Mouse (Mus musculus) midbrain, embryonic 14.5 days (tissue): ENCODE results near the gene Cbarp. TPM values are rescaled to one million over a fixed set of nuclear protein-coding genes. Genes with fewer than 3 reads are reported as not detected.

Experiments used
- ATAC-seq: fragments of 200-750 bp; cut with Nextera tagmentation; 2 replicates; pipeline ENCODE4 v1.8.0; 2017; ENCODE audit warnings: moderate number of reproducible peaks, moderate library complexity; ENCODE audit not compliant: low FRiP score, low TSS enrichment
- DNase-seq: peaks from one replicate; pipeline ENCODE4 v3.0.0-alpha.2; 2015
- H3K27ac ChIP-seq: fragments of 300-500 bp; sonication (generic); replicated peaks from 2 replicates; pipeline ENCODE4 v1.5.1; 2014; ENCODE audit warnings: mild to moderate bottlenecking, low read depth, low read length, moderate library complexity
- H3K27me3 ChIP-seq: fragments of 300-500 bp; sonication (generic); 2 replicates; pipeline ENCODE4 v1.6.1; 2014; ENCODE audit warnings: low read length, control low read depth, mixed read lengths; ENCODE audit not compliant: control insufficient read depth, insufficient read depth
- H3K36me3 ChIP-seq: fragments of 300-500 bp; sonication (generic); 2 replicates; pipeline ENCODE4 v1.6.1; 2014; ENCODE audit warnings: low read length, control low read depth; ENCODE audit not compliant: control insufficient read depth, insufficient read depth
- H3K4me1 ChIP-seq: fragments of 300-500 bp; sonication (generic); 2 replicates; pipeline ENCODE4 v1.6.1; 2014; ENCODE audit warnings: mild to moderate bottlenecking, antibody characterized with exemption, low read length, control low read depth; ENCODE audit not compliant: control insufficient read depth, insufficient read depth
- H3K4me2 ChIP-seq: fragments of 300-500 bp; sonication (generic); 2 replicates; pipeline ENCODE4 v1.6.1; 2014; ENCODE audit warnings: mild to moderate bottlenecking, low read length, moderate library complexity
- H3K4me3 ChIP-seq: fragments of 300-500 bp; sonication (generic); replicated peaks from 2 replicates; pipeline ENCODE4 v1.5.1; 2014; ENCODE audit warnings: low read depth, low read length
- H3K9ac ChIP-seq: fragments of 300-500 bp; sonication (generic); replicated peaks from 2 replicates; pipeline ENCODE4 v1.6.1; 2014; ENCODE audit warnings: mild to moderate bottlenecking, low read length, moderate library complexity
- H3K9me3 ChIP-seq: fragments of 300-500 bp; sonication (generic); 2 replicates; pipeline ENCODE4 v1.6.1; 2016; ENCODE audit warnings: low read length, control low read depth, mixed read lengths; ENCODE audit not compliant: control insufficient read depth
- WGBS: fragments of 180-500 bp; shearing (Covaris S2); extraction: QIAGEN DNeasy Blood & Tissue Kit; methylation state at CpG from one replicate; pipeline ENCODE4 v1.1.7; 2014; 5-methylcytosine and 5-hydroxymethylcytosine counted together
- polyA plus RNA-seq: library from polyadenylated mRNA; unstranded; fragments of >200 nt; fragmentation: Nextera tagmentation; extraction: Ambion mirVana; gene quantifications from 2 replicates; pipeline ENCODE4 v1.2.1, GENCODE M21; 2014

Cbarp gene
- polyA plus RNA-seq, 1 experiment from 2014 or later = 78.9 TPM

GRCm38 (mm10) chr10:80144864-80145838, 4.5 kb upstream of the Cbarp start:
- peaks cover 12% of the 10 kb centered on the region for H3K4me1 ChIP-seq
- no peak overlapping the region for H3K4me2 ChIP-seq
- 72% methylated on average over 20 of the region's 20 CpGs for WGBS

GRCm38 (mm10) chr10:80144159-80144558, 3.5 kb upstream of the Cbarp start:
- WGBS = 93% methylated on average over 12 of the region's 12 CpGs
- peaks cover 26% of the 10 kb centered on the region for H3K36me3 ChIP-seq
- no peaks in the 10 kb centered on the region for H3K9me3 ChIP-seq
- no peak overlapping the region for H3K4me3 ChIP-seq
- DNase-seq = no peak
- ATAC-seq = no peak
- H3K9ac ChIP-seq = no peak overlapping the region
- no peak overlapping the region for H3K27ac ChIP-seq
- no peaks in the 10 kb centered on the region for H3K27me3 ChIP-seq
- H3K4me1 ChIP-seq = peaks cover 12% of the 10 kb centered on the region
- H3K4me2 ChIP-seq = no peak overlapping the region

More at GRCm38 (mm10) chr10:80144864-80145838, 4.5 kb upstream of the Cbarp start:
- peaks cover 26% of the 10 kb centered on the region for H3K36me3 ChIP-seq
- H3K27me3 ChIP-seq = no peaks in the 10 kb centered on the region
- no peak overlapping the region for H3K9ac ChIP-seq
- H3K4me3 ChIP-seq = no peak overlapping the region
- H3K9me3 ChIP-seq = no peaks in the 10 kb centered on the region
- ATAC-seq (no peak), DNase-seq (peak; percentile 84)
- no peak overlapping the region for H3K27ac ChIP-seq

GRCm38 (mm10) chr10:80143664-80144063, 3.0 kb upstream of the Cbarp start:
- Histone ChIP-seq H3K9me3 (no peaks in the 10 kb centered on the region), H3K4me3 (no peak overlapping the region), H3K4me2 (no peak overlapping the region), H3K9ac (no peak overlapping the region), H3K4me1 (peaks cover 12% of the 10 kb centered on the region), H3K36me3 (peaks cover 26% of the 10 kb centered on the region), H3K27ac (no peak overlapping the region), H3K27me3 (no peaks in the 10 kb centered on the region)
- DNase-seq = no peak
- WGBS = 89% methylated on average over 7 of the region's 7 CpGs
- no peak for ATAC-seq

- Histone ChIP-seq H3K4me2 (peak overlapping the region; percentile 94), H3K9ac (peak overlapping the region; percentile 88), H3K4me1 (peaks cover 21% of the 10 kb centered on the region), H3K27ac (peak overlapping the region; percentile 87), H3K36me3 (peaks cover 26% of the 10 kb centered on the region), H3K9me3 (no peaks in the 10 kb centered on the region), H3K27me3 (no peaks in the 10 kb centered on the region), H3K4me3 (peak overlapping the region; percentile 73)
- ATAC-seq (no peak), DNase-seq (no peak)
- WGBS = 0% methylated on average over 15 of the region's 15 CpGs
Observed at GRCm38 (mm10) chr10:80142530-80142925, 1.9 kb upstream of the Cbarp start.

- H3K9me3 ChIP-seq = no peaks in the 10 kb centered on the region
- H3K4me3 ChIP-seq = peak overlapping the region; percentile 73
- H3K4me2 ChIP-seq = peak overlapping the region; percentile 94
- H3K27ac ChIP-seq = peak overlapping the region; percentile 87
- DNase-seq (peak; percentile 99), ATAC-seq (peak; percentile 82)
- 1% methylated on average over 43 of the region's 43 CpGs for WGBS
- H3K4me1 ChIP-seq = peaks cover 27% of the 10 kb centered on the region
- no peaks in the 10 kb centered on the region; the same call in 1 of the 2 replicates for H3K27me3 ChIP-seq
- peak overlapping the region; percentile 88 for H3K9ac ChIP-seq
- peaks cover 26% of the 10 kb centered on the region for H3K36me3 ChIP-seq
Observed at GRCm38 (mm10) chr10:80141786-80142529, 1.3 kb upstream of the Cbarp start.

GRCm38 (mm10) chr10:80141243-80141642, 608 bp upstream of the Cbarp start:
- H3K27me3 ChIP-seq = no peaks in the 10 kb centered on the region; the same call in 1 of the 2 replicates
- 1% methylated on average over 29 of the region's 29 CpGs for WGBS
- peaks cover 34% of the 10 kb centered on the region for H3K4me1 ChIP-seq
- H3K9ac ChIP-seq = peak overlapping the region; percentile 88; the same call in 1 of the 2 replicates
- peaks cover 27% of the 10 kb centered on the region for H3K36me3 ChIP-seq
- peak overlapping the region; percentile 87 for H3K27ac ChIP-seq
- ATAC-seq (peak; percentile 59), DNase-seq (peak; percentile 96)
- peak overlapping the region; percentile 94 for H3K4me2 ChIP-seq
- H3K9me3 ChIP-seq = no peaks in the 10 kb centered on the region
- peak overlapping the region; percentile 73 for H3K4me3 ChIP-seq

- Histone ChIP-seq H3K4me3 (peak overlapping the region; percentile 80; the same call in 1 of the 2 replicates), H3K9me3 (no peaks in the 10 kb centered on the region), H3K4me1 (peaks cover 38% of the 10 kb centered on the region), H3K27me3 (no peaks in the 10 kb centered on the region; the same call in 1 of the 2 replicates), H3K9ac (no peak overlapping the region), H3K36me3 (peaks cover 31% of the 10 kb centered on the region), H3K4me2 (peak overlapping the region; percentile 93; the same call in 1 of the 2 replicates), H3K27ac (peak overlapping the region; percentile 94; the same call in 1 of the 2 replicates)
- 74% methylated on average over 11 of the region's 11 CpGs for WGBS
- ATAC-seq = no peak
- DNase-seq = no peak
Observed at GRCm38 (mm10) chr10:80139975-80140665, 515 bp downstream of the Cbarp start.

- Histone ChIP-seq H3K9ac (peak overlapping the region; percentile 93), H3K4me1 (peaks cover 38% of the 10 kb centered on the region), H3K27ac (peak overlapping the region; percentile 94), H3K27me3 (no peaks in the 10 kb centered on the region; the same call in 1 of the 2 replicates), H3K36me3 (peaks cover 31% of the 10 kb centered on the region), H3K4me3 (peak overlapping the region; percentile 80), H3K9me3 (no peaks in the 10 kb centered on the region), H3K4me2 (peak overlapping the region; percentile 93)
- ATAC-seq (peak; percentile 15; the same call in 1 of the 2 replicates), DNase-seq (no peak)
- WGBS = 2% methylated on average over 10 of the region's 10 CpGs
Observed at GRCm38 (mm10) chr10:80139439-80139775, 1.2 kb downstream of the Cbarp start.
